In genomic region chr7:81307735-81308134, GRCm38 (mm10) we compare ENCODE assay signal across 13 mouse cellular contexts. TPM values are rescaled to one million over a fixed set of nuclear protein-coding genes. Genes with fewer than 3 reads are reported as not detected.
DNase-seq lines count a peak whose midpoint lies in the region; ATAC-seq lines count a peak whose summit lies in the region.
"Had no signal": no experiment of that assay in that cellular context is flagged by ENCODE, and none has a peak within 500 bp of the region (broad histone marks: within the 10 kb centered on the region; RNA-seq: fewer than 3 reads in every experiment).

No protein-coding gene starts in this region.

- intact Hi-C loops in left cerebral cortex, postnatal 4 days (cut with DNase I): no loop called here
- intact Hi-C loops in left cerebral cortex, postnatal 14 days (cut with DNase I): no loop called here

- DNase-seq in cerebellum, adult 9-10 months: peak; percentile 13
- no peak for DNase-seq in cerebellum, adult 8-10 months
- DNase-seq in left cerebral cortex, postnatal 4 days: peak; percentile 19
- DNase-seq in left cerebral cortex, postnatal 14 days (ENCODE audit: low spot score in 2 of 2): no peak
- peak; percentile 58 to 60 for DNase-seq in layer of hippocampus, adult 8-10 months (ENCODE audit: low spot score in 2 of 2)
- DNase-seq in telencephalon, adult 2 months (ENCODE audit: low read depth, low spot score): peak; percentile 63
- no peak for DNase-seq in adrenal gland, postnatal 25 days
- DNase-seq: gastrocnemius, postnatal 25 days; kidney, adult 8-10 months; kidney, postnatal 36 days; lung, postnatal 10 days; thymus, postnatal 25 days had no signal

- ATAC-seq in monocyte, adult 5-6 weeks (replicated peaks; ENCODE audit: insufficient number of reproducible peaks, low FRiP score, low TSS enrichment, poor library complexity, severe bottlenecking): no peak

RNA-seq across cellular contexts. Expression of gene Rps17, which starts 37.3 kb away (rescaled TPM):
- total RNA-seq in left cerebral cortex, postnatal 4 days (2021): 100 to 1,000 TPM; 830 to 890 TPM
- total RNA-seq in left cerebral cortex, postnatal 14 days (2021): 100 to 1,000 TPM; 484 TPM
- 100 to 1,000 TPM; 559 to 662 (median 611) TPM for total RNA-seq in layer of hippocampus, adult 8-10 months (2022)
- 1,304 to 1,545 TPM (median 1,450 TPM) in 3 replicates for total RNA-seq in monocyte, adult 5-6 weeks (2017)
- 1,081 and 1,170 TPM in 2 replicates for total RNA-seq in adrenal gland, postnatal 25 days (2021)

Comparison
In these comparisons a context has a peak if more than half of its experiments do, and no peak if none do; other contexts are left out.
1. DNase-seq: peak in cerebellum, adult 9-10 months (single experiment), left cerebral cortex, postnatal 4 days (single experiment), layer of hippocampus, adult 8-10 months (2 of 2) and telencephalon, adult 2 months (single experiment); none in cerebellum, adult 8-10 months (single experiment), left cerebral cortex, postnatal 14 days (0 of 2) and adrenal gland, postnatal 25 days (single experiment).